Mouse (Mus musculus) hindbrain, postnatal 0 days (tissue): ENCODE data around the gene Gramd4. TPM values are rescaled to one million over a fixed set of nuclear protein-coding genes. Genes with fewer than 3 reads are reported as not detected.
"Not testable (repeated sequence)": the region's sequence is repeated elsewhere in the genome, so short reads cannot be mapped to it uniquely, and the experiment has no call there.

Source experiments
- ATAC-seq: fragments of 200-750 bp; cut with Nextera tagmentation; 2 replicates; pipeline ENCODE4 v1.8.0; 2017; ENCODE audit warnings: mild to moderate bottlenecking, moderate TSS enrichment, moderate library complexity
- DNase-seq: peaks from one replicate; pipeline ENCODE4 v3.0.0-alpha.2; 2015; ENCODE audit warnings: low spot score
- H3K27ac ChIP-seq: fragments of 300-500 bp; sonication (generic); 2 replicates; pipeline ENCODE4 v1.5.1; 2014; ENCODE audit warnings: mild to moderate bottlenecking
- H3K27me3 ChIP-seq: fragments of 300-500 bp; sonication (generic); 2 replicates; pipeline ENCODE4 v1.6.1; 2014; ENCODE audit warnings: low read length, mixed read lengths; ENCODE audit not compliant: insufficient read depth
- H3K36me3 ChIP-seq: fragments of 300-500 bp; sonication (generic); 2 replicates; pipeline ENCODE4 v1.6.1; 2014; ENCODE audit warnings: low read length, mixed read lengths; ENCODE audit not compliant: insufficient read depth
- H3K4me1 ChIP-seq: fragments of 300-500 bp; sonication (generic); 2 replicates; pipeline ENCODE4 v1.6.1; 2014; ENCODE audit warnings: antibody characterized with exemption, low read length, mixed read lengths; ENCODE audit not compliant: insufficient read depth
- H3K4me2 ChIP-seq: fragments of 300-500 bp; sonication (generic); 2 replicates; pipeline ENCODE4 v1.6.1; 2014; ENCODE audit warnings: low read depth, mild to moderate bottlenecking, low read length, moderate library complexity, mixed read lengths
- H3K4me3 ChIP-seq: fragments of 300-500 bp; sonication (generic); 2 replicates; pipeline ENCODE4 v1.5.1; 2014; ENCODE audit warnings: low read length
- H3K9ac ChIP-seq: fragments of 300-500 bp; sonication (generic); replicated peaks from 2 replicates; pipeline ENCODE4 v1.6.1; 2014; ENCODE audit warnings: mild to moderate bottlenecking, low read length, moderate library complexity, mixed read lengths
- H3K9me3 ChIP-seq: fragments of 300-500 bp; sonication (generic); 2 replicates; pipeline ENCODE4 v1.6.1; 2016; ENCODE audit warnings: low read length, mixed read lengths
- CTCF ChIP-seq: IDR thresholded peaks from 2 replicates; pipeline ENCODE4 v1.5.1; 2016; ENCODE audit warnings: antibody characterized with exemption, control low read depth, low read depth
- WGBS: fragments of 180-500 bp; shearing (Covaris S2); extraction: QIAGEN DNeasy Blood & Tissue Kit; methylation state at CpG from one replicate; pipeline ENCODE4 v1.1.7; 2014; 5-methylcytosine and 5-hydroxymethylcytosine counted together
- polyA plus RNA-seq: library from polyadenylated mRNA; unstranded; fragments of >200 nt; fragmentation: Nextera tagmentation; extraction: Ambion mirVana; gene quantifications from 2 replicates; pipeline ENCODE4 v1.2.1, GENCODE M21; 2015
- total RNA-seq: library from RNA; depleted of rRNA; stranded (reverse); fragments of >200 nt; gene quantifications from 2 replicates; pipeline ENCODE4 v1.2.3, GENCODE M21; 2014

Gramd4 gene
- total and polyA plus RNA-seq, 2 experiments from 2014 or later, result 18.6 to 36.2 TPM

GRCm38 (mm10) chr15:86150593-86150992 is 93.1 kb downstream of the Gramd4 start:
- no peak for DNase-seq
- Histone ChIP-seq H3K9ac (no peak overlapping the region), H3K27me3 (no peaks in the 10 kb centered on the region), H3K27ac (no peak overlapping the region), H3K36me3 (peaks cover 41% of the 10 kb centered on the region), H3K4me3 (no peak overlapping the region), H3K4me1 (no peaks in the 10 kb centered on the region), H3K4me2 (no peak overlapping the region), H3K9me3 (no peaks in the 10 kb centered on the region)
- 80% methylated on average over 4 of the region's 4 CpGs for WGBS
- no peak for ATAC-seq
- no peak for TF ChIP-seq CTCF

GRCm38 (mm10) chr15:86153481-86153960 is 96.0 kb downstream of the Gramd4 start:
- H3K27me3 ChIP-seq, result no peaks in the 10 kb centered on the region
- H3K9ac ChIP-seq, result no peak overlapping the region
- peaks cover 20% of the 10 kb centered on the region; the same call in 1 of the 2 replicates for H3K36me3 ChIP-seq
- no peak for TF ChIP-seq CTCF
- H3K27ac ChIP-seq, result no peak overlapping the region
- no peak overlapping the region for H3K4me2 ChIP-seq
- H3K4me1 ChIP-seq, result no peaks in the 10 kb centered on the region
- no peak for ATAC-seq
- WGBS, result 72% methylated on average over 12 of the region's 12 CpGs
- no peak overlapping the region for H3K4me3 ChIP-seq
- DNase-seq, result no peak
- H3K9me3 ChIP-seq, result no peaks in the 10 kb centered on the region

- Histone ChIP-seq H3K27me3 (no peaks in the 10 kb centered on the region), H3K9ac (no peak overlapping the region), H3K4me2 (no peak overlapping the region), H3K36me3 (peaks cover 9% of the 10 kb centered on the region; the same call in 1 of the 2 replicates), H3K27ac (no peak overlapping the region), H3K9me3 (no peaks in the 10 kb centered on the region), H3K4me3 (no peak overlapping the region), H3K4me1 (no peaks in the 10 kb centered on the region)
- 72% methylated on average over 5 of the region's 5 CpGs for WGBS
- ATAC-seq (no peak), DNase-seq (no peak)
- TF ChIP-seq CTCF, result no peak
Measured at GRCm38 (mm10) chr15:86156492-86156891, 99.0 kb downstream of the Gramd4 start.

GRCm38 (mm10) chr15:86159093-86159492 is 101.6 kb downstream of the Gramd4 start:
- Histone ChIP-seq H3K27me3 (no peaks in the 10 kb centered on the region), H3K9me3 (no peaks in the 10 kb centered on the region), H3K4me3 (no peak overlapping the region), H3K4me1 (no peaks in the 10 kb centered on the region), H3K9ac (no peak overlapping the region), H3K4me2 (no peak overlapping the region), H3K27ac (no peak overlapping the region), H3K36me3 (0 out of 2 replicates have a peak, but pooled peaks cover 6% of the 10 kb centered on the region)
- no peak for ATAC-seq
- TF ChIP-seq CTCF, result peak; percentile 49; the same call in 1 of the 2 replicates
- 83% methylated on average over 16 of the region's 16 CpGs for WGBS
- no peak for DNase-seq

GRCm38 (mm10) chr15:86159719-86160118 is 102.2 kb downstream of the Gramd4 start:
- Histone ChIP-seq H3K4me1 (no peaks in the 10 kb centered on the region), H3K9ac (no peak overlapping the region), H3K27me3 (no peaks in the 10 kb centered on the region), H3K4me2 (no peak overlapping the region), H3K36me3 (peaks cover 5% of the 10 kb centered on the region; the same call in 1 of the 2 replicates), H3K27ac (no peak overlapping the region), H3K4me3 (no peak overlapping the region), H3K9me3 (no peaks in the 10 kb centered on the region)
- ATAC-seq (no peak), DNase-seq (no peak)
- peak; percentile 40 for TF ChIP-seq CTCF
- 93% methylated on average over 5 of the region's 5 CpGs for WGBS

GRCm38 (mm10) chr15:86160906-86161305 is 103.4 kb downstream of the Gramd4 start:
- DNase-seq (no peak), ATAC-seq (no peak)
- peaks cover 5% of the 10 kb centered on the region; the same call in 1 of the 2 replicates for H3K36me3 ChIP-seq
- WGBS, result 89% methylated on average over 10 of the region's 10 CpGs
- H3K27me3 ChIP-seq, result no peaks in the 10 kb centered on the region
- no peaks in the 10 kb centered on the region for H3K4me1 ChIP-seq
- H3K4me3 ChIP-seq, result no peak overlapping the region
- no peak for TF ChIP-seq CTCF
- no peaks in the 10 kb centered on the region for H3K9me3 ChIP-seq
- no peak overlapping the region for H3K9ac ChIP-seq
- H3K4me2 ChIP-seq, result no peak overlapping the region
- H3K27ac ChIP-seq, result no peak overlapping the region

GRCm38 (mm10) chr15:86161800-86162199 is 104.3 kb downstream of the Gramd4 start:
- H3K36me3 ChIP-seq, H3K4me3 ChIP-seq, H3K27me3 ChIP-seq, H3K9me3 ChIP-seq, DNase-seq, H3K27ac ChIP-seq, H3K9ac ChIP-seq, H3K4me2 ChIP-seq, ATAC-seq, H3K4me1 ChIP-seq: not testable (repeated sequence)
- TF ChIP-seq CTCF, result peak; percentile 33
- WGBS, result 99% methylated on average over 3 of the region's 3 CpGs
